Mouse (Mus musculus) limb, embryonic 14.5 days (tissue): ENCODE measurements at regions not wholly inside any gene's neighbourhood (a gene's known extent, or its start where the extent isn't known, plus 50 kb on each side); places are given as distances from the start of the nearest gene placed in this dataset.

Experiments used
- ATAC-seq: fragments of 200-750 bp; cut with Nextera tagmentation; 2 replicates; pipeline ENCODE4 v1.8.0; 2017; ENCODE audit warnings: low read depth, moderate number of reproducible peaks, moderate TSS enrichment; ENCODE audit not compliant: low FRiP score
- DNase-seq: peaks from one replicate; pipeline ENCODE4 v3.0.0-alpha.2; 2015; ENCODE audit warnings: low spot score
- H3K27ac ChIP-seq: fragments of 300-500 bp; sonication (generic); replicated peaks from 2 replicates; pipeline ENCODE4 v1.5.1; 2014; ENCODE audit warnings: low read depth, mild to moderate bottlenecking, low read length, moderate library complexity, mixed read lengths
- H3K27me3 ChIP-seq: fragments of 300-500 bp; sonication (generic); 2 replicates; pipeline ENCODE4 v1.6.1; 2014; ENCODE audit warnings: low read length, mixed read lengths; ENCODE audit not compliant: control insufficient read depth, insufficient read depth
- H3K36me3 ChIP-seq: fragments of 300-500 bp; sonication (generic); 2 replicates; pipeline ENCODE4 v1.6.1; 2014; ENCODE audit warnings: mild to moderate bottlenecking, low read length, moderate library complexity, mixed read lengths; ENCODE audit not compliant: control insufficient read depth, insufficient read depth
- H3K4me1 ChIP-seq: fragments of 300-500 bp; sonication (generic); 2 replicates; pipeline ENCODE4 v1.6.1; 2014; ENCODE audit warnings: antibody characterized with exemption, low read length, mixed read lengths; ENCODE audit not compliant: control insufficient read depth, insufficient read depth
- H3K4me2 ChIP-seq: fragments of 300-500 bp; sonication (generic); replicated peaks from 2 replicates; pipeline ENCODE4 v1.6.1; 2014; ENCODE audit warnings: low read depth, mild to moderate bottlenecking, low read length, moderate library complexity; ENCODE audit not compliant: severe bottlenecking
- H3K4me3 ChIP-seq: fragments of 300-500 bp; sonication (generic); replicated peaks from 2 replicates; pipeline ENCODE4 v1.5.1; 2014; ENCODE audit warnings: low read length
- H3K9ac ChIP-seq: fragments of 300-500 bp; sonication (generic); 2 replicates; pipeline ENCODE4 v1.6.1; 2014; ENCODE audit warnings: mild to moderate bottlenecking, low read depth, low read length, moderate library complexity; ENCODE audit not compliant: severe bottlenecking
- H3K9me3 ChIP-seq: fragments of 300-500 bp; sonication (generic); 2 replicates; pipeline ENCODE4 v1.6.1; 2016; ENCODE audit warnings: low read length; ENCODE audit not compliant: control insufficient read depth
- POLR2A ChIP-seq: fragments of 200-500 bp; IDR thresholded peaks from 2 replicates; pipeline ENCODE4 v1.8.0; 2012; ENCODE audit warnings: inconsistent platforms, mild to moderate bottlenecking, moderate library complexity, borderline replicate concordance; ENCODE audit not compliant: insufficient read depth, insufficient read length; ENCODE audit errors: extremely low read depth
- WGBS: fragments of 180-500 bp; shearing (Covaris S2); extraction: QIAGEN DNeasy Blood & Tissue Kit; methylation state at CpG from one replicate; pipeline ENCODE4 v1.1.7; 2014; 5-methylcytosine and 5-hydroxymethylcytosine counted together

DNA sequence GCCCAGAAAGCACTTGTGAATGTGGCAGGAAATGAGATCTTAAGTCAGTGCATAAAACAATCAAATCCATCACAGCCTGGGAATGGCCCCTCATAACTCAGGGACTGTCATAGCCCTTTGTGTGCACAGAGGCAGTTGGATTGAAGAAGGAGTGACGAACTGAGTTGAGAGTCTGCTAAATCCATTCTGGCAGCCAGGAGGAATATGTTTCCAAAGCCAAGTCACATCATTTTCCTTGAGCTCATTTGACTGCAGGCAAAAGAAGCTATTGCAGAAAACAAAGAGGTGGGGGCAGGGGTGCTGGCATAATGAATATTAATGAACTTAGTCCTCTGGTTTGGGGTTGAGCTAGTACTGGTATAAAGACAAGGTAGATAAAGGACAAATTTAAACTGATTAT, 620.0 kb downstream of the Dhx35 start:
- no peak for ATAC-seq
- Histone ChIP-seq H3K4me3 (no peak overlapping the region), H3K4me1 (no peaks in the 10 kb centered on the region), H3K36me3 (no peaks in the 10 kb centered on the region), H3K4me2 (no peak overlapping the region), H3K27me3 (no peaks in the 10 kb centered on the region), H3K27ac (no peak overlapping the region), H3K9ac (no peak overlapping the region), H3K9me3 (no peaks in the 10 kb centered on the region)
- peak; percentile 55 for DNase-seq
- 12% methylated on average over 1 of the region's 1 CpGs for WGBS
- TF ChIP-seq POLR2A, result no peak

DNA sequence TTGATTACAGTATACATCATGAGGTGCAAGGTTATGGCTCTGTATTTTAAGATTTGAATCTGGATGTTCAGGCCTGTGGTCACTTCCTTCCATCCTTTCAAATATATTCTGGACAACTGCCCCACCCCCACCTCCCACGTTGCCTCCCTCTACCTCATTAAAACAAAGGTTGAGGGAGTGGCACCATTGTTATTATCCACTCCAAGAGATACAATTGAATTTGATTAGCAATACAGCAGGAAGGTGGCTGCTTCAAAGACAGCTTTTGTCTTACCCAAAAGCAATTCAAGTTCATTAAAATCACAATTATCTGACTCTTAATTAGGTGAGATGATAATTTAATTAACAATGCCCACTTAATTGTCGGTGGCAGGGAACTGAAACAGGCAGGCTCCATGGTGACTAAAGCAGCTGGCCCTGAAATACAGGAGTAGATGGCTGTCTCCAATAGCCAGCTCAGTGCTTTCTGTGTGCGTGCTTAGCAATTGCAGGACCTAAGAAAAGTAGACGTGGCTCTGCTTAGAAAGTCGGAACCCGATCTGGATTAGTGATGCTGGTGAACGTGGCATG, 623.8 kb downstream of the Dhx35 start:
- ATAC-seq, result no peak
- Histone ChIP-seq H3K36me3 (no peaks in the 10 kb centered on the region), H3K4me1 (peaks cover 8% of the 10 kb centered on the region; the same call in 1 of the 2 replicates), H3K9ac (no peak overlapping the region), H3K4me3 (no peak overlapping the region), H3K4me2 (no peak overlapping the region), H3K27me3 (no peaks in the 10 kb centered on the region), H3K9me3 (no peaks in the 10 kb centered on the region), H3K27ac (no peak overlapping the region)
- no peak for DNase-seq
- TF ChIP-seq POLR2A, result no peak
- 62% methylated on average over 7 of the region's 7 CpGs for WGBS

DNA sequence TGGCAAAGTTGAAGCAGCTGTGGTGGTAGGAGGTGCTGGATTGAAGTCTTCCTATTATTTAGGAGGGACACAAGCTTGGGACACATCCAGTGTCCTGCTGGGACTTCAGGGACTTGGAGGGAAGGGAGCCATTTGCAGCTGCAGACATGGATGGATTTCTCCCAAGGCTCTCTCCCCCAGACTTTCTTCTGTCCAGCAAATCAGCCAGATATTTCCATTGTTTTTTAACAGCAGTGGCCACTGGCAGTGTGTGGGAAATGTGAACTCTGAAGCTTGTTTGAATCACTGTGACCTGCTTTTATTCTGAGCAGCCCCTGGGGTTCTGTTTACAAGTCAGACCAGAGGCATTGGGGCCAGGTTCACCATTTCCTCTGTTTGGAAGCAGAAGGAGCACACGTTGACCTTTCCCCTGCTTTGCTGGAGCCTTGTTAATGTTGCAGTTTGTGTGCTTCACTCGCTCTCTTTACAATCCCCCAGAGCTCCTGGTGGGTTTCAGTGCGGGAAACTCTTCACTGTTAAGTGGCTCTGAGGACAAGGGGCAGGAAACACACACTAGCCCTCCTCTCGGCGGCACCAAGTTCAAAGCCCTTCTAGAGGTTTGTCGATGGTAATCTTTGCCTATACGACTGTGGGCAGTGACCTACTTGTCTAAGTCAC, 627.8 kb downstream of the Dhx35 start:
- ATAC-seq (no peak), DNase-seq (peak; percentile 13)
- H3K9me3 ChIP-seq, result no peaks in the 10 kb centered on the region
- H3K27me3 ChIP-seq, result no peaks in the 10 kb centered on the region
- H3K4me3 ChIP-seq, result no peak overlapping the region
- no peak overlapping the region for H3K27ac ChIP-seq
- H3K9ac ChIP-seq, result no peak overlapping the region
- H3K36me3 ChIP-seq, result no peaks in the 10 kb centered on the region
- TF ChIP-seq POLR2A, result no peak
- H3K4me1 ChIP-seq, result peaks cover 8% of the 10 kb centered on the region; the same call in 1 of the 2 replicates
- 20% methylated on average over 7 of the region's 7 CpGs for WGBS
- H3K4me2 ChIP-seq, result no peak overlapping the region

DNA sequence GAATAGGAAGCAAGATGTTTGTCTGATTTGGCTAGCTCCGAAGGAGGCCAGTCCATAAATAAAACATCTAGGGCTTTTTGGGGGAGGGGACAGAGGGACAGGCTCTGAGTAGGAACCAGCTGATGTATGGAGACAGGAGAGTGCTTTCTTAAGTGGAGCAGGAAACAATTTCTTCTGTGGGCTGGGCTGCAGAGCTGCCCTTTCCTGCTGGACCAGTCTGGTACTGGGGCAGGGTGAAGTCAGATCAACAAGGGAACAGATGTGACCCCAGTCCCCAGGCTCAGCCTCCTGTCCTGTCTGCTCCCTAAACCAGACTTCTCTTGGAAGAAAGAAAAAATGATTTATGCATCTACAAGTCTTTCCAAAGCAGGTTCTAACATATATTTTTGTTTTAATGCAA, 633.6 kb downstream of the Dhx35 start:
- Histone ChIP-seq H3K9me3 (no peaks in the 10 kb centered on the region), H3K27me3 (peaks cover 6% of the 10 kb centered on the region; the same call in 1 of the 2 replicates), H3K4me3 (no peak overlapping the region), H3K9ac (no peak overlapping the region), H3K4me2 (no peak overlapping the region), H3K36me3 (no peaks in the 10 kb centered on the region), H3K27ac (no peak overlapping the region), H3K4me1 (0 out of 2 replicates have a peak, but pooled peaks cover 3% of the 10 kb centered on the region)
- ATAC-seq, result no peak
- no peak for DNase-seq
- no peak for TF ChIP-seq POLR2A
- 17% methylated on average over 1 of the region's 1 CpGs for WGBS

DNA sequence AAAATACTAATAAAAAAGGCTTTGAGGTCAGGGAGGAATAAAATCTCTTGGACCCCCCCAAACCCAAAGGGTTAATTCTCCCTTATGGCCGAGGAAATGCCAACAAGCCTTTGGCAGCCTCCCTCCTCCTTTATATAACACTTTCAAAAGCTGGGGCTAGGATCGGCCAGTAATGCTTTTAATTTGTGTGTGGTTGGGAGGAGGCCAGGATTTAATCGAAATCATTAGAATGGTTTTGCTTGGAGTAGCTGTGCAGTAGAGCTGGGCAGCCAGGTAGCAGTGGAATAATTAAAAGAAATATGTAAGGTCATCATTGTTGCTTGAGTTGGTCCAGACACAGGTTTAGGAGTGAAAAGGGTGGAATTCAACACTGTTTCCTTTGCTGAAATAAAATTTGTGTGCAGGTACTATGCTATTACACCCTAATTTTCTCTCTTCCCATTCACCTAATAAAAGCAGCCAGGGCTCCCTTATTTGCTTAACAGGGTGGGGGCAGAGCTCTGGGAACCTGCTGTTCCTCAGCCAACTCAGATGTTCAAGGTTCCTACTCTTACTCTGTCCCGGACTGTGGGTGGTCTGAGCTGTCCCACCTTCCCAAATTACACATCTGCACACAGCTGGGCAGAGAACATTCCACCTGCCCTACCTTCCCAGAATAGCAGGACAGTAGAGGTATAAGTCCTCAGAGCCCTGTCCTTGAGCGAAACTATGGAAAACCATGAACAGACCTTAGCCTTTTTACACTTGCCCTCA, 636.1 kb downstream of the Dhx35 start:
- ATAC-seq (peak; percentile 68), DNase-seq (peak; percentile 70)
- WGBS, result 36% methylated on average over 5 of the region's 5 CpGs
- Histone ChIP-seq H3K27me3 (peaks cover 6% of the 10 kb centered on the region; the same call in 1 of the 2 replicates), H3K9ac (no peak overlapping the region), H3K36me3 (no peaks in the 10 kb centered on the region), H3K9me3 (peaks cover 4% of the 10 kb centered on the region; the same call in 1 of the 2 replicates), H3K4me3 (no peak overlapping the region), H3K4me1 (0 out of 2 replicates have a peak, but pooled peaks cover 3% of the 10 kb centered on the region), H3K4me2 (no peak overlapping the region), H3K27ac (no peak overlapping the region)
- no peak for TF ChIP-seq POLR2A
